Mouse (Mus musculus) ovary, postnatal 14 days (tissue): ENCODE measurements around the gene Myzap.
A peak's percentile ranks its signal among the peaks of the same experiment; 100 is the strongest.

Source experiments
- DNase-seq: peaks from one replicate; pipeline ENCODE4 v3.0.0; 2022; ENCODE audit warnings: low spot score

The Myzap gene

GRCm38 (mm10) chr9:71599861-71600260 is 7.7 kb upstream of the Myzap start:
- DNase-seq: no peak

GRCm38 (mm10) chr9:71596888-71597287 is 4.7 kb upstream of the Myzap start:
- no peak for DNase-seq

- no peak for DNase-seq
Observed at GRCm38 (mm10) chr9:71592577-71593285, 571 bp upstream of the Myzap start.

GRCm38 (mm10) chr9:71591106-71591505 is 1.1 kb downstream of the Myzap start:
- DNase-seq: no peak

- DNase-seq: no peak
Observed at GRCm38 (mm10) chr9:71589771-71590170, 2.4 kb downstream of the Myzap start.

- no peak for DNase-seq
Observed at GRCm38 (mm10) chr9:71588930-71589592, 3.1 kb downstream of the Myzap start.

- DNase-seq: no peak
Observed at GRCm38 (mm10) chr9:71586408-71586807, 5.8 kb downstream of the Myzap start.

- no peak for DNase-seq
Observed at GRCm38 (mm10) chr9:71582771-71583170, 9.4 kb downstream of the Myzap start.

- DNase-seq: no peak
Observed at GRCm38 (mm10) chr9:71578896-71579564, 13.1 kb downstream of the Myzap start.

GRCm38 (mm10) chr9:71574440-71574839 is 17.7 kb downstream of the Myzap start:
- no peak for DNase-seq

GRCm38 (mm10) chr9:71573771-71574340 is 18.3 kb downstream of the Myzap start:
- DNase-seq: no peak

GRCm38 (mm10) chr9:71571150-71571633 is 21.0 kb downstream of the Myzap start:
- no peak for DNase-seq

GRCm38 (mm10) chr9:71570170-71570569 is 22.0 kb downstream of the Myzap start:
- DNase-seq: no peak

- no peak for DNase-seq
Observed at GRCm38 (mm10) chr9:71568323-71568942, 23.7 kb downstream of the Myzap start.

GRCm38 (mm10) chr9:71567391-71567790 is 24.8 kb downstream of the Myzap start:
- DNase-seq: no peak

- DNase-seq: no peak
Observed at GRCm38 (mm10) chr9:71566763-71567162, 25.4 kb downstream of the Myzap start.

GRCm38 (mm10) chr9:71557737-71558136 is 34.4 kb downstream of the Myzap start:
- peak; percentile 23 for DNase-seq

- no peak for DNase-seq
Observed at GRCm38 (mm10) chr9:71554001-71554400, 38.2 kb downstream of the Myzap start.

GRCm38 (mm10) chr9:71550176-71550575 is 42.0 kb downstream of the Myzap start:
- DNase-seq: no peak

- DNase-seq: no peak
Observed at GRCm38 (mm10) chr9:71547704-71548275, 44.4 kb downstream of the Myzap start.

GRCm38 (mm10) chr9:71544831-71545230 is 47.3 kb downstream of the Myzap start:
- no peak for DNase-seq
